Mouse (Mus musculus): ENCODE results near the gene Pm20d1. TPM values are rescaled to one million over a fixed set of nuclear protein-coding genes. Genes with fewer than 3 reads are reported as not detected.

Pm20d1 gene
- polyA plus RNA-seq, 1 experiment from 2014 or later = 1.5 TPM

- DNase-seq (ENCODE audit: extremely low spot score, low spot score) = no peak
Measured at GRCm38 (mm10) chr1:131824528-131825181, 27.5 kb downstream of the Pm20d1 start.

GRCm38 (mm10) chr1:131827207-131827786, 30.1 kb downstream of the Pm20d1 start, which contains the start of gene Slc41a1:
Slc41a1 (plus strand) TSS chr1:131827493.
- Histone ChIP-seq H3K9me3 (no peaks in the 10 kb centered on the region), H3K4me3 (peak within 1 kb of the TSS; percentile 87), H3K27ac (peak within 1 kb of the TSS; percentile 93), H3K27me3 (ENCODE audit: poor library complexity, severe bottlenecking) (peaks cover 7% of the 10 kb centered on the region), H3K36me3 (replicated peaks) (peaks cover 25% of the 10 kb centered on the region), H3K4me1 (peaks cover 48% of the 10 kb centered on the region)
- no peak for DNase-seq (ENCODE audit: extremely low spot score, low spot score)
- 2% methylated on average over 25 of the region's 25 CpGs for WGBS

More at GRCm38 (mm10) chr1:131824528-131825181, 27.5 kb downstream of the Pm20d1 start:
- Histone ChIP-seq H3K4me1 (peaks cover 25% of the 10 kb centered on the region), H3K27ac (no peak overlapping the region), H3K36me3 (replicated peaks) (no peaks in the 10 kb centered on the region), H3K4me3 (no peak overlapping the region), H3K9me3 (0 out of 2 replicates have a peak, but pooled peaks cover under 1% of the 10 kb centered on the region), H3K27me3 (ENCODE audit: poor library complexity, severe bottlenecking) (peaks cover 7% of the 10 kb centered on the region)
- WGBS = 86% methylated on average over 11 of the region's 11 CpGs

- H3K27me3 ChIP-seq (ENCODE audit: poor library complexity, severe bottlenecking) = peaks cover 7% of the 10 kb centered on the region
- under 1% methylated on average over 36 of the region's 36 CpGs for WGBS
- peak; percentile 95 for DNase-seq (ENCODE audit: extremely low spot score, low spot score)
- H3K9me3 ChIP-seq = no peaks in the 10 kb centered on the region
- peaks cover 30% of the 10 kb centered on the region for H3K36me3 ChIP-seq (replicated peaks)
- H3K27ac ChIP-seq = peak overlapping the region; percentile 93
- peak overlapping the region; percentile 87 for H3K4me3 ChIP-seq
- H3K4me1 ChIP-seq = peaks cover 53% of the 10 kb centered on the region
Measured at GRCm38 (mm10) chr1:131827787-131828258, 30.6 kb downstream of the Pm20d1 start.

GRCm38 (mm10) chr1:131828297-131829126, 31.3 kb downstream of the Pm20d1 start:
- Histone ChIP-seq H3K4me1 (peaks cover 55% of the 10 kb centered on the region), H3K27ac (peak overlapping the region; percentile 93), H3K4me3 (peak overlapping the region; percentile 87), H3K36me3 (replicated peaks) (peaks cover 37% of the 10 kb centered on the region), H3K9me3 (no peaks in the 10 kb centered on the region), H3K27me3 (ENCODE audit: poor library complexity, severe bottlenecking) (peaks cover 7% of the 10 kb centered on the region)
- 2% methylated on average over 19 of the region's 22 CpGs for WGBS
- no peak for DNase-seq (ENCODE audit: extremely low spot score, low spot score)

- Histone ChIP-seq H3K27me3 (ENCODE audit: poor library complexity, severe bottlenecking) (peaks cover 7% of the 10 kb centered on the region), H3K4me3 (peak overlapping the region; percentile 87), H3K36me3 (replicated peaks) (peaks cover 44% of the 10 kb centered on the region), H3K9me3 (no peaks in the 10 kb centered on the region), H3K4me1 (peaks cover 55% of the 10 kb centered on the region), H3K27ac (no peak overlapping the region)
- WGBS = 53% methylated on average over 5 of the region's 5 CpGs
- no peak for DNase-seq (ENCODE audit: extremely low spot score, low spot score)
Measured at GRCm38 (mm10) chr1:131829279-131829678, 32.1 kb downstream of the Pm20d1 start.

GRCm38 (mm10) chr1:131830561-131830960, 33.4 kb downstream of the Pm20d1 start:
- Histone ChIP-seq H3K36me3 (replicated peaks) (peaks cover 57% of the 10 kb centered on the region), H3K4me1 (peaks cover 55% of the 10 kb centered on the region)

GRCm38 (mm10) chr1:131830971-131831641, 33.9 kb downstream of the Pm20d1 start:
- no peak for DNase-seq (ENCODE audit: extremely low spot score, low spot score)
- Histone ChIP-seq H3K4me1 (peaks cover 55% of the 10 kb centered on the region), H3K9me3 (no peaks in the 10 kb centered on the region), H3K27me3 (ENCODE audit: poor library complexity, severe bottlenecking) (peaks cover 7% of the 10 kb centered on the region), H3K27ac (no peak overlapping the region), H3K36me3 (replicated peaks) (peaks cover 61% of the 10 kb centered on the region), H3K4me3 (no peak overlapping the region)
- WGBS = 83% methylated on average over 8 of the region's 8 CpGs

More at GRCm38 (mm10) chr1:131830561-131830960, 33.4 kb downstream of the Pm20d1 start:
- Histone ChIP-seq H3K27me3 (ENCODE audit: poor library complexity, severe bottlenecking) (peaks cover 7% of the 10 kb centered on the region), H3K27ac (no peak overlapping the region), H3K9me3 (no peaks in the 10 kb centered on the region), H3K4me3 (no peak overlapping the region)
- no peak for DNase-seq (ENCODE audit: extremely low spot score, low spot score)
- 88% methylated on average over 15 of the region's 15 CpGs for WGBS

GRCm38 (mm10) chr1:131837035-131837434, 39.9 kb downstream of the Pm20d1 start:
- no peak for DNase-seq (ENCODE audit: extremely low spot score, low spot score)
- Histone ChIP-seq H3K27ac (no peak overlapping the region), H3K36me3 (replicated peaks) (peaks cover 81% of the 10 kb centered on the region), H3K9me3 (no peaks in the 10 kb centered on the region), H3K4me1 (peaks cover 17% of the 10 kb centered on the region), H3K4me3 (no peak overlapping the region), H3K27me3 (ENCODE audit: poor library complexity, severe bottlenecking) (no peaks in the 10 kb centered on the region)
- WGBS = 86% methylated on average over 3 of the region's 3 CpGs

- Histone ChIP-seq H3K27me3 (ENCODE audit: poor library complexity, severe bottlenecking) (no peaks in the 10 kb centered on the region), H3K36me3 (replicated peaks) (peaks cover 81% of the 10 kb centered on the region), H3K9me3 (no peaks in the 10 kb centered on the region), H3K4me1 (peaks cover 7% of the 10 kb centered on the region), H3K4me3 (no peak overlapping the region), H3K27ac (0 out of 2 replicates have a peak overlapping the region, but pooled peaks have one; percentile 35)
- 91% methylated on average over 5 of the region's 5 CpGs for WGBS
- DNase-seq (ENCODE audit: extremely low spot score, low spot score) = no peak
Measured at GRCm38 (mm10) chr1:131838542-131838941, 41.4 kb downstream of the Pm20d1 start.

GRCm38 (mm10) chr1:131839279-131839678, 42.1 kb downstream of the Pm20d1 start:
- Histone ChIP-seq H3K4me3 (no peak overlapping the region), H3K4me1 (peaks cover 7% of the 10 kb centered on the region), H3K36me3 (replicated peaks) (peaks cover 81% of the 10 kb centered on the region), H3K27ac (0 out of 2 replicates have a peak overlapping the region, but pooled peaks have one; percentile 35), H3K27me3 (ENCODE audit: poor library complexity, severe bottlenecking) (no peaks in the 10 kb centered on the region), H3K9me3 (no peaks in the 10 kb centered on the region)
- DNase-seq (ENCODE audit: extremely low spot score, low spot score) = no peak
- 64% methylated on average over 2 of the region's 2 CpGs for WGBS

GRCm38 (mm10) chr1:131842221-131842620, 45.0 kb downstream of the Pm20d1 start:
- 84% methylated on average over 4 of the region's 4 CpGs for WGBS
- no peak for DNase-seq (ENCODE audit: extremely low spot score, low spot score)
- peaks cover 87% of the 10 kb centered on the region for H3K36me3 ChIP-seq (replicated peaks)
- no peak overlapping the region for H3K27ac ChIP-seq
- H3K4me3 ChIP-seq = no peak overlapping the region
- peaks cover 7% of the 10 kb centered on the region for H3K4me1 ChIP-seq
- no peaks in the 10 kb centered on the region for H3K27me3 ChIP-seq (ENCODE audit: poor library complexity, severe bottlenecking)
- no peaks in the 10 kb centered on the region for H3K9me3 ChIP-seq

GRCm38 (mm10) chr1:131843758-131844157, 46.6 kb downstream of the Pm20d1 start:
- 93% methylated on average over 10 of the region's 10 CpGs for WGBS
- Histone ChIP-seq H3K27ac (no peak overlapping the region), H3K4me3 (no peak overlapping the region), H3K36me3 (replicated peaks) (peaks cover 90% of the 10 kb centered on the region), H3K4me1 (peaks cover 7% of the 10 kb centered on the region), H3K27me3 (ENCODE audit: poor library complexity, severe bottlenecking) (no peaks in the 10 kb centered on the region), H3K9me3 (no peaks in the 10 kb centered on the region)
- no peak for DNase-seq (ENCODE audit: extremely low spot score, low spot score)
